Mouse (Mus musculus) midbrain, embryonic 14.5 days (tissue): ENCODE data around the gene Efemp1. TPM values are rescaled to one million over a fixed set of nuclear protein-coding genes. Genes with fewer than 3 reads are reported as not detected.

Experiments
- ATAC-seq: fragments of 200-750 bp; cut with Nextera tagmentation; 2 replicates; pipeline ENCODE4 v1.8.0; 2017; ENCODE audit warnings: moderate number of reproducible peaks, moderate library complexity; ENCODE audit not compliant: low FRiP score, low TSS enrichment
- DNase-seq: peaks from one replicate; pipeline ENCODE4 v3.0.0-alpha.2; 2015
- H3K27ac ChIP-seq: fragments of 300-500 bp; sonication (generic); replicated peaks from 2 replicates; pipeline ENCODE4 v1.5.1; 2014; ENCODE audit warnings: mild to moderate bottlenecking, low read depth, low read length, moderate library complexity
- H3K27me3 ChIP-seq: fragments of 300-500 bp; sonication (generic); 2 replicates; pipeline ENCODE4 v1.6.1; 2014; ENCODE audit warnings: low read length, control low read depth, mixed read lengths; ENCODE audit not compliant: control insufficient read depth, insufficient read depth
- H3K36me3 ChIP-seq: fragments of 300-500 bp; sonication (generic); 2 replicates; pipeline ENCODE4 v1.6.1; 2014; ENCODE audit warnings: low read length, control low read depth; ENCODE audit not compliant: control insufficient read depth, insufficient read depth
- H3K4me1 ChIP-seq: fragments of 300-500 bp; sonication (generic); 2 replicates; pipeline ENCODE4 v1.6.1; 2014; ENCODE audit warnings: mild to moderate bottlenecking, antibody characterized with exemption, low read length, control low read depth; ENCODE audit not compliant: control insufficient read depth, insufficient read depth
- H3K4me2 ChIP-seq: fragments of 300-500 bp; sonication (generic); 2 replicates; pipeline ENCODE4 v1.6.1; 2014; ENCODE audit warnings: mild to moderate bottlenecking, low read length, moderate library complexity
- H3K4me3 ChIP-seq: fragments of 300-500 bp; sonication (generic); replicated peaks from 2 replicates; pipeline ENCODE4 v1.5.1; 2014; ENCODE audit warnings: low read depth, low read length
- H3K9ac ChIP-seq: fragments of 300-500 bp; sonication (generic); replicated peaks from 2 replicates; pipeline ENCODE4 v1.6.1; 2014; ENCODE audit warnings: mild to moderate bottlenecking, low read length, moderate library complexity
- H3K9me3 ChIP-seq: fragments of 300-500 bp; sonication (generic); 2 replicates; pipeline ENCODE4 v1.6.1; 2016; ENCODE audit warnings: low read length, control low read depth, mixed read lengths; ENCODE audit not compliant: control insufficient read depth
- WGBS: fragments of 180-500 bp; shearing (Covaris S2); extraction: QIAGEN DNeasy Blood & Tissue Kit; methylation state at CpG from one replicate; pipeline ENCODE4 v1.1.7; 2014; 5-methylcytosine and 5-hydroxymethylcytosine counted together
- polyA plus RNA-seq: library from polyadenylated mRNA; unstranded; fragments of >200 nt; fragmentation: Nextera tagmentation; extraction: Ambion mirVana; gene quantifications from 2 replicates; pipeline ENCODE4 v1.2.1, GENCODE M21; 2014

Gene Efemp1
- 0.45 and 3.6 TPM in 2 replicates for polyA plus RNA-seq

- Histone ChIP-seq H3K9ac (peak within 1 kb of the TSS; percentile 48; the same call in 1 of the 2 replicates), H3K4me1 (peaks cover 9% of the 10 kb centered on the region), H3K4me2 (peak within 1 kb of the TSS; percentile 77), H3K36me3 (no peaks in the 10 kb centered on the region), H3K27ac (no peak within 1 kb of the TSS), H3K4me3 (peak within 1 kb of the TSS; percentile 37), H3K27me3 (peaks cover 9% of the 10 kb centered on the region; the same call in 1 of the 2 replicates), H3K9me3 (no peaks in the 10 kb centered on the region)
- WGBS, result under 1% methylated on average over 30 of the region's 30 CpGs
- DNase-seq, result peak; percentile 28
- ATAC-seq, result peak; percentile 70
Observed at GRCm38 (mm10) chr11:28853102-28853800, at the start of gene Efemp1. TSS of gene Efemp1 (plus strand) at chr11:28853204.

GRCm38 (mm10) chr11:28808685-28809084, 44.3 kb upstream of the Efemp1 start:
- DNase-seq, result peak; percentile 69
- no peak overlapping the region for H3K9ac ChIP-seq
- 64% methylated on average over 3 of the region's 3 CpGs for WGBS
- no peaks in the 10 kb centered on the region for H3K9me3 ChIP-seq
- H3K36me3 ChIP-seq, result no peaks in the 10 kb centered on the region
- no peaks in the 10 kb centered on the region for H3K4me1 ChIP-seq
- no peak overlapping the region for H3K4me2 ChIP-seq
- H3K4me3 ChIP-seq, result no peak overlapping the region
- H3K27ac ChIP-seq, result no peak overlapping the region
- no peaks in the 10 kb centered on the region for H3K27me3 ChIP-seq
- no peak for ATAC-seq

GRCm38 (mm10) chr11:28811874-28812273, 41.1 kb upstream of the Efemp1 start:
- H3K9ac ChIP-seq, result no peak overlapping the region
- WGBS, result 77% methylated on average over 2 of the region's 2 CpGs
- H3K27me3 ChIP-seq, result no peaks in the 10 kb centered on the region
- H3K9me3 ChIP-seq, result no peaks in the 10 kb centered on the region
- no peaks in the 10 kb centered on the region for H3K4me1 ChIP-seq
- H3K4me3 ChIP-seq, result no peak overlapping the region
- no peak overlapping the region for H3K4me2 ChIP-seq
- no peak for DNase-seq
- no peak overlapping the region for H3K27ac ChIP-seq
- no peak for ATAC-seq
- H3K36me3 ChIP-seq, result no peaks in the 10 kb centered on the region

GRCm38 (mm10) chr11:28812564-28812963, 40.4 kb upstream of the Efemp1 start:
- Histone ChIP-seq H3K27me3 (no peaks in the 10 kb centered on the region), H3K36me3 (no peaks in the 10 kb centered on the region), H3K4me2 (no peak overlapping the region), H3K27ac (no peak overlapping the region), H3K9me3 (no peaks in the 10 kb centered on the region), H3K4me1 (no peaks in the 10 kb centered on the region), H3K4me3 (no peak overlapping the region), H3K9ac (no peak overlapping the region)
- 67% methylated on average over 2 of the region's 2 CpGs for WGBS
- ATAC-seq (no peak), DNase-seq (no peak)

GRCm38 (mm10) chr11:28817405-28817804, 35.6 kb upstream of the Efemp1 start:
- no peak overlapping the region for H3K4me3 ChIP-seq
- H3K9me3 ChIP-seq, result no peaks in the 10 kb centered on the region
- H3K4me2 ChIP-seq, result no peak overlapping the region
- ATAC-seq, result no peak
- no peak overlapping the region for H3K27ac ChIP-seq
- H3K4me1 ChIP-seq, result no peaks in the 10 kb centered on the region
- H3K9ac ChIP-seq, result no peak overlapping the region
- no peaks in the 10 kb centered on the region for H3K27me3 ChIP-seq
- H3K36me3 ChIP-seq, result no peaks in the 10 kb centered on the region
- 81% methylated on average over 4 of the region's 4 CpGs for WGBS
- DNase-seq, result no peak

GRCm38 (mm10) chr11:28826950-28827349, 26.1 kb upstream of the Efemp1 start:
- 92% methylated on average over 2 of the region's 2 CpGs for WGBS
- H3K36me3 ChIP-seq, result no peaks in the 10 kb centered on the region
- H3K27ac ChIP-seq, result no peak overlapping the region
- no peaks in the 10 kb centered on the region for H3K9me3 ChIP-seq
- H3K27me3 ChIP-seq, result no peaks in the 10 kb centered on the region
- H3K4me2 ChIP-seq, result no peak overlapping the region
- DNase-seq, result no peak
- ATAC-seq, result no peak
- H3K9ac ChIP-seq, result no peak overlapping the region
- no peaks in the 10 kb centered on the region for H3K4me1 ChIP-seq
- H3K4me3 ChIP-seq, result no peak overlapping the region

- Histone ChIP-seq H3K4me1 (no peaks in the 10 kb centered on the region), H3K36me3 (no peaks in the 10 kb centered on the region), H3K27me3 (no peaks in the 10 kb centered on the region), H3K9me3 (no peaks in the 10 kb centered on the region), H3K4me3 (no peak overlapping the region), H3K27ac (no peak overlapping the region), H3K9ac (no peak overlapping the region), H3K4me2 (no peak overlapping the region)
- WGBS, result 64% methylated on average over 3 of the region's 3 CpGs
- ATAC-seq (no peak), DNase-seq (no peak)
Observed at GRCm38 (mm10) chr11:28833809-28834208, 19.2 kb upstream of the Efemp1 start.

GRCm38 (mm10) chr11:28835141-28835540, 17.9 kb upstream of the Efemp1 start:
- Histone ChIP-seq H3K36me3 (no peaks in the 10 kb centered on the region), H3K4me1 (no peaks in the 10 kb centered on the region), H3K27me3 (no peaks in the 10 kb centered on the region), H3K4me3 (no peak overlapping the region), H3K9ac (no peak overlapping the region), H3K9me3 (no peaks in the 10 kb centered on the region), H3K27ac (no peak overlapping the region), H3K4me2 (no peak overlapping the region)
- ATAC-seq (no peak), DNase-seq (no peak)

GRCm38 (mm10) chr11:28849841-28850240, 3.2 kb upstream of the Efemp1 start:
- H3K27ac ChIP-seq, result no peak overlapping the region
- no peaks in the 10 kb centered on the region for H3K9me3 ChIP-seq
- ATAC-seq (no peak), DNase-seq (no peak)
- H3K4me2 ChIP-seq, result no peak overlapping the region
- H3K4me1 ChIP-seq, result peaks cover 9% of the 10 kb centered on the region
- peaks cover 9% of the 10 kb centered on the region; the same call in 1 of the 2 replicates for H3K27me3 ChIP-seq
- H3K36me3 ChIP-seq, result no peaks in the 10 kb centered on the region
- H3K9ac ChIP-seq, result no peak overlapping the region
- no peak overlapping the region for H3K4me3 ChIP-seq
